Mouse (Mus musculus) urinary bladder, postnatal 4 days (tissue): ENCODE results near the gene Clip2.

Source experiments
- DNase-seq, 2 experiments: peaks; one replicate each; pipeline ENCODE4 v3.0.0; 2021 to 2022; ENCODE audit warnings: low spot score in 2 of 2

Gene Clip2

DNA sequence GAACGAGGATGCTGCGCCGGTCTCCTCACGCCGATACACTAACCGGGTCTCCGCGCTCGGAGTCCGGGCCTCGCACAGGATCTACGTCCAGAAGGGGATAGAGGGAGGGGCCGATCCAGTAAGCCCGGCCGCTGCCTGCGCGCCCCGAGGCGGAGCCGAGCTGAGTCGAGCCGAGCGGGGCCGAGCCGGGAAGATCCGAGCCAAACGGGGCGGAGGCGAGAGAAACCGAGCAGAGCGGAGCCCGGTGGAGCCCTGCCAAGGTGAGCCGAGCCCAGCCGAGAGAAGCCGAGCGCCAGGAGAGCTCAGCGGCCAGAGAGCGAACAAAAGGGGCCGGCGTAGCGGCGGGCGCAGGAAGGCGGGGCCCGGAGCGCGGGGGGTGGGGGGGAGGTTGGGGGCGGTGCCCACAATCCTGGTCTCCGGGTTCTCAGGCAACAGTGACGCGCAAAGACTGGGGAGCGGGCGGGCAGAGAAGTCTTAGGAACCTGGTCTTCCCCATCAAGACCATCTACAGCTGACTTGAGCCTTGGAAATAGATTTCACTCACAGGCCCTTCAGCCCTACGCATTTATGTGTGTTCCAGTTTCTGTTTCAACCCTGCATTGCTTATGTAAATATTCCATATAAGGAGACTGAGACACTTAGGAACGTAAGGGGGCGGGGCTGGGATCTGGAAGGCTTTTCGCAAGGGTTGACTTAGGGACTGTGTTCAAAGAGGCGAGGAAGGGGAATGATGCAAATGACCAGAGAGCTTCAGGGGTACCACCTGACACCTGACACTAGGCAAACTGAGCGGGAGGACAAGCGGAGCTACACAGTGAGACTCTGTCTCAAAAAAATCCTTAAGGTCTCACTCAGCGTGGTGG is at the start of gene Clip2:
Gene Clip2, minus strand, starts transcription at position 325 of the 863 bp plus-strand sequence.
- DNase-seq = peak; percentile 99 to 100

DNA sequence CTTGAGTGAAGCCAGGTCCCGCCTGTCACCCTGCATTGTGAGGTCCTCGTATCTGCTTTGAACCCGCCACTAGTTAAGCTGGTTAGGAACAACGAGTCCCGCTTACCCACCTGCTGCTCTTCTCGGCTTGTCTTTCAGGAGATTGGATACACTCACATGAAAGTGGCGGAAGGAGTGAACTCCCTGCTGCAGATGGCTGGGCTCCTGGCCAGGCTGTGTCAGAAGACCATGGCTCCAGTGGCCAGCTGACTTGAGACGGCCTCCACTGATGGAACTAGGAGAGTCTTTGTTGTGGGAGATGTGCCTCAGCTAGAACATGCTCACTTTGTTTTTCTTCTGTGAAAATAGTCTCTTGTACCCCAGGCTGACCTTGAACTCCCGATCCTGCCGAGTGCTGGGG is 45.5 kb upstream of the Clip2 start:
- no peak for DNase-seq

DNA sequence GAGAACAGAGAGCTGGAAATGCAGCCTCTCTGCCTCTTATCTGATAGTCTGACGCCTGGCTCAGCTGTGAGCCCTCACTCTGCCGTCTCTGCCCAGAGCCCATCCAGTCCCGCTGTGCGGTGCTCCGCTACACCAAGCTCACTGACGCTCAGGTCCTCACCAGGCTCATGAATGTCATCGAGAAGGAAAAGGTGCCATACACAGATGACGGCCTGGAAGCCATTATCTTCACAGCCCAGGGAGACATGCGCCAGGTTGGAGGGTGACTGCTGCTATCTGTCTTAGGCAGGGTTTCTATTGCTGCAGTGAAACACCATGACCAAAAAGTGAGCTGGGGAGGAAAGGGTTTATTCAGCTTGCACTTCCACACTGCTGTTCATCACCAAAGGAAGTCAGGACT is 40.9 kb upstream of the Clip2 start:
- DNase-seq = no peak

DNA sequence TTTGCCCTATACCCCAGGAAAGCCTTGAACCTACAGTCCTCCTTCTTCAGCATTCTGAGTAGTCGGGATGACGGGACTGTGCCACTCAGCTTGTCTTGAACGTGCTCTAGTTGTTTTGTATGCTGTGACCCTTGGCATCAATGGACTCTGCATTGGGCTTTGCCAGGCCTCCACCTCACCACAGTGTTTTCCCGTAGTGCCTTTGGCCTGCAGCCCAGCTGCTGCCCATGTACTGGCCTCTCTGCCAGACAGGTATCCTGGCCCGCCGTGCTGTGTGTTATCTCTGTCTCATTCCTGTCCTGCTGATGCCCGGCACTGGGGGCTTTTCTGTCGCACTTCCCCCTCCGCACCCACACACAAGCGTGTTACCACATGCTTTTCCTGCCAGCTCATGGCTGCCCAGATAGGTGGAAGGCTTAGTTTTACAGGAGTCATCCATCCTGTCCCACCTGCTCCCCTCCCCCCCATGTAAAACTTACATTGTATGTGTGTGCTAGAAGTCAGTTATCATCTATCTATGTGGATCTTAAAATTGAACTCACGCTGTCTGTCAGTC is 39.9 kb upstream of the Clip2 start:
- DNase-seq = no peak

DNA sequence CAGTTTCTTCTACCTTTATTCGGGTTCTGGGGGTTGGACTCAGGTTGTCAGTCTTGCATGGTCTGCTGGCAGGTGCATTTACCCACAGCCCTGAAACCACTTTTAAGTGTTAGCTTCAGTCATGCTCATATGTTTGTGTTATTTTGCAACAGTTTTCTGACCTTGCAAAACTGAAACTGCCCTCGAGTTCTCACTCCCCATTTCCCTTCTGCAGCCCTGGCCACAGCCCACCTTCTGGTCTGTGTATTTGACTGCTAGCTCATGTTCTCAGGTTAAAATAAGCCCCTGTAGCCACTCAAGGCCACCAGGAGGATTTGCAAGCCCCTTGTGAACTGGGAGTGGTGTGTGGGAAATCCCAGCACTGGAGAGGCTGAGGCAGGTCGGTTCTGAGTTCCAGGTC is 37.7 kb upstream of the Clip2 start:
- no peak for DNase-seq

DNA sequence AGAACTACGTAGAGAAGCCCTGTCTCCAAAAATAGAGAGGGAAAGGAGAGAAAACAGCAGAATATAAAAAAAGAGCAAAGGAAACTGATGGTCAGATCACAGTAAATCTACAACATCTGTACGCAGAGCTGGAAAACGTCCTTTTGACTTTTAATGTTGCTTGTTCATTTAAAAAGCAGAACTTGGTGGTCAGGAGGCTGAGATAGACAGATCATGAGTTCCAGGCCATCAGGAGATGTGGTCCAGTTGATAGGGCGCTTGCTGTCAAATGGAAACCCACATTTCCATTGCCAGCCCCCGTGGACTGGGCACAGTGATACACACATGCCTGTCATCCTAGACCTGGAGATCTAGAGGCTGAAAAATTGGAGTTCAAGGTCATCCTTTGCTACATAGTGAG is 32.6 kb upstream of the Clip2 start:
- no peak for DNase-seq

DNA sequence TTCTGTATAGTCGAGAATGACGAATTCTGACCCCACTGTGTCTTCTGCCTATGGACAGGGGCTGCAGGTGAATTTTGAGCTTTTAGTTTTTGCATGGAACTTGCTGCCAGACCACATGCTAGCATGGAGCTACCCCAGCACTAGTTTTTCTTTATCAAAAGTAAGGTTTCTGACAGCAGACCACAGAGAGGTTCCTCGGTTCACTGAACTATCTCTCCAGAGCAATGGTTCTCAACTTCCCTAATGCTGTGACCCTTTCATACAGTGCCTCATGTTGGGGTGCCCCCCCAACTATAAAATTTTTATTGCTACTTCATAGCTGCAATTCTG is 31.6 kb upstream of the Clip2 start:
- no peak for DNase-seq

DNA sequence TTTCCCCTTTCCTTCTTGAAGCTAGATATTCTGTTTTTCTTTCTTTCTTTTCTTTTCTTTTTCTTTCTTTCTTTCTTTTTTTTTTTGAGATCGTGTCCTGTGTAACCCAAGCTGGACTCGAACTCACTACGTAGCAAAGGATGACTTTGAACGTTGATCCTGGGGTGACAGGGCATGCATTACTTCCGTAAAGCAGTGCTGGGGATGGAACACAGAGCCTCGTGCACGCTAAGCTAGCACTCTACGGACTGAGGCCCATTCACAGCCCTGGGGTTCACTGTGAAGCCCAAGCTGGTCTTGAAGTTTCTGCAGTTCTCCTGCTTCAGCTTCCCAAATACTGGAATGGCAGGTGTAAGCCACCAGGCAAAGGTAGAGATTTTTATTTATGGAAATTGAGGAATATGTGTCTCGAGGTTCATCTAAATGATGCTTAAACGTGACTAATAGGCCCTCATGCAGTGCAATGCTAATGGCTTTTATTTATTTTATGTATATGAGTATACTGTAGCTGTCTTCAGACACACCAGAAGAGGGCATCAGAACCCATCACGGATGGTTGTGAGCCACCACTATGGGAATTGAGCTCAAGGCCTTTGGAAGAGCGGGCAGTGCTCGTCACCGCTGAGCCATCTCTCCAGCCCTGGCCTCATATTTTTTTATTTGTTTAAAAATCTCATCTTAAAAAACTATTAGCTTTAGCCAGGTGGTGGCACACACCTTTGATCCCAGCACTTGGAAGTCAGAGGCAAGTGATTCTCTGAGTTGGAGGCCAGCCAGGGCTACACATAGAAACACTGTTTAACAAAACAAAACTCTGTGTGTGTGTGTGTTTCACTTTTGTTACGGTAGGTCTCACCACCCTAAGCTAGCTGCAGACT is 31.0 kb upstream of the Clip2 start:
- no peak for DNase-seq

DNA sequence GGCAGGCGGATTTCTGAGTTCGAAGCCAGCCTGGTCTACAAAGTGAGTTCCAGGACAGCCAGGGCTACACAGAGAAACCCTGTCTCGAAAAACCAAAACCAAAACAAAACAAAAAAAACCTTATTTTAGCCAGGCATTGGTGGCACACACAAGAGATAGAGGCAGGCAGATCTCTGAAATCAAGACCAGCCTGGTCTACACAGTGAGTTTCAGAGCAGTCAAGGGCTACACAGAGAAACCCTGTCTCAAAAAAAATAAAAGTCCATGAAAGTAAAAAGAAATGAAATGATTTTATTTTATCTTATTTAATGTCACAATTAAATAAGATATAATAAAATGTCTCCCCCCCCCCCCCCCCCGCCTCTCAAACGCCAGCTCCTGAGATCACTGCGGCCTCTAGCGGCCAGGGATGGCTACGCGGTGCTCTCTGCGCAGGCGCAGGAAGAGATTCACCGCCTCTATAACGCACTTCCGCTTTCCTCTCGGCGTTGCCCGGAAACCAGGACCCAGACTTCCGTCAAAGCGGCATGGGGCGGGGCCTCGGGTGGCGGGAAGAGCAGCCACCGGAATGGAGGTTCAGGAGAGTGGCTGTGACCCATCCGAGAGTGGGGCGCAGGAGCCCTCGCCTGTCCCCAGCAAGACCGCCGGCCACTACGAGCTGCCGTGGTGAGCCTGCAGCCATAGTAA is 30.1 kb upstream of the Clip2 start:
- peak; percentile 93 to 98 for DNase-seq

DNA sequence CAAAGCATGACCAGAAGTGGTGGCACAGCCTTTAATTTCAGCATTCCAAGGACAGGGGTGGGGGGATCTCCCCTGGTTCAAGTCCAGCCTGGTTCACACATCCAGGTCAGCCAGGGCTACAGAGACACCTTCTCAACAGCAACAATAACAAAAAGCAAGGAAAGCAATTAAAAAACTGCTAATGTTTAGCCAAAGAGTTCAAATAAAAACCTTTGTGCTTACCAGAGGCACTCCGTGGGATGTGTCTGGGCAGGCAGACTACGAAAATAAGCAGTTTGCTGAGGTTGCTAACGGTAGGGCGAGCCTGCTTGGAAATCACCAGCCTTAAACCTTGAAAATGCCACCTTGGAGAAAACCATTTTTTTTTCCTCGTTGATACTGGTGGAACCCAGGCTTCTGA is 28.9 kb upstream of the Clip2 start, which contains the start of gene Rfc2:
Gene Rfc2, plus strand, starts transcription at position 221 of the 400 bp plus-strand sequence.
- DNase-seq = no peak

DNA sequence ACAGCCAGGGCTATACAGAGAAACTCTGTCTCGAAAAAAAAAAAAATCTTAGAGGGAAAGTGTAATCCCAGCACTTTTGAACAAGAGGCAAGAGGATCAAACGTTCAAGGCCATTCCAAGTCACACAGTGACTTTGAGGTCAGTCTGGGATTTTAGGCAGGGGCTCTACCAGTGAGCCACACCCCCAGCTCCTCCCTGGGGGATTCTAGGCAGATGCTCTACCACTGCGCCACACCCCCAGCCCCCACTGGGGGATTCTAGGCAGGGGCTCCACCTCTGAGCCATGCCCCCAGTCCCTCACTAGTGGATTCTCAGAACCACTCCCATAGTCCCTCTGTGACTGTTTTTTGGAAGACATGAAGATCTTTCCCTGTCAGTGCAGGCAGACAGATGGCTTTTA is 26.9 kb upstream of the Clip2 start:
- DNase-seq = no peak

DNA sequence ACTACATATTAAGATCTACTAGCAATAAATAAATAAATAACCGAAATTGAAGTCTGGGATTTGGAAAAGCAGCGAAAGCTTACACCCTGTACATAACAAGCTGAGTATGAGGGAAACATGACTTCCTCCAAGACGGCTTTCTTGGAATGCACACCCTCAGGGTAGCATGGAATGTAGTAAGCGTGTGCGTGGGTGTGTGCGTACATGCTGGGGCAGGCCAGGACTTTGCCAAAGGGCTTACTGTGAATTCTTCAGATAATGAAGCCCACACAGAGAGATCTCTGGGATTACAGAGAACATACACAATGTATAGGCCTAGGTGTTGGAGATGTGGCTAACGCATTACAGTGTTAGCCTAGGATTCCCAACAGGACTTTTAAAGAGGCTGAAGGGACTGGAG is 25.3 kb upstream of the Clip2 start:
- no peak for DNase-seq

DNA sequence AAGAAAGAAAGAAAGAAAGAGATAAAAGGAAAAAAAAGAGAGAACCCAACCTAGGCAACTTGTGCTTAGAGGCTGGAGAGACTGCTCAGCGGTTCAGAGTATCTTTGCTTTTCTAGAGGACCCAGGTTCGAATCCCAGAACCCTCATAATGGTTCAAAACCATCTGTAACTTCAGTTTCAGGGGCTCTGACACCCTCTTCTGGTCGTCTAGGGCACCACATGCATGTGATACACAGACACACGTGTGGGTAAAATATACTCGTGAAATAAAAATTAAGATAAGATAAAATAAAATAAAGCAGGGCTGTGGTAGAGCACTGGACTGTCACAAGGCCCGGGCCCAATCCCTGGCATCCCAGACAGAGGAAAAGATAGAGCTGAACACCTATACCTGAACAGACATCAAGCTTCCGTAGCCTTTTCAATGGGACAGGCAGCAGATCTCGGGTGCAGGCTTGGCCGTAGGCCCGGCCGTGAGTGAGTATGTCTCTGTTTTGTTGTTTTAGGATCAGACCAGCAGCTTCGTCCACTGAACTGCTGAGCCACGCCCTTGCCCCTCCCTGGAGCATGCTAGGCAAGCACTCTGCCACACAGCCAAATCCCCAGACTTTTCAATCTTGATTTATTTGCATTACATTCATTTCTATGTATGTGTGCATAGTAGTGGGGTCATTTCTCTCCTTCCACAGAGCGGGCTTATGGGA is 24.4 kb upstream of the Clip2 start:
- no peak for DNase-seq

DNA sequence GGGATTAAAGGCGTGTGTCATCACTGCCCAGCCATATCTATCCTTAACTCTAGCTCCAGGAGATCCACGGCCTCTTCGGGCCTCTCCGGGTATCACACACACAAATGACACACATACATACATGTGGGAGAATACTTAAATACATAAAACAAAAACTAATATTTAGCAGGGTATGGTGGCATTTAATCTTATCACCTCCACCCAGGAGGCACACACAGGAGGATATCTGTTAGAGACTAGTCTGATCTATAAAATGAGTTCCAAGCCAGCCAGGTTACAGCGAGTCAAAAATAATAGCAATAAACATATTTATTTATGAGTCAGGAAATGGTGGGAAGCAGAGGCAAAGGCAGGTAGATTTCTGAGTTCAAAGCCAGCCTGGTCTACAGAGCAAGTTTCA is 23.6 kb upstream of the Clip2 start:
- DNase-seq = no peak

DNA sequence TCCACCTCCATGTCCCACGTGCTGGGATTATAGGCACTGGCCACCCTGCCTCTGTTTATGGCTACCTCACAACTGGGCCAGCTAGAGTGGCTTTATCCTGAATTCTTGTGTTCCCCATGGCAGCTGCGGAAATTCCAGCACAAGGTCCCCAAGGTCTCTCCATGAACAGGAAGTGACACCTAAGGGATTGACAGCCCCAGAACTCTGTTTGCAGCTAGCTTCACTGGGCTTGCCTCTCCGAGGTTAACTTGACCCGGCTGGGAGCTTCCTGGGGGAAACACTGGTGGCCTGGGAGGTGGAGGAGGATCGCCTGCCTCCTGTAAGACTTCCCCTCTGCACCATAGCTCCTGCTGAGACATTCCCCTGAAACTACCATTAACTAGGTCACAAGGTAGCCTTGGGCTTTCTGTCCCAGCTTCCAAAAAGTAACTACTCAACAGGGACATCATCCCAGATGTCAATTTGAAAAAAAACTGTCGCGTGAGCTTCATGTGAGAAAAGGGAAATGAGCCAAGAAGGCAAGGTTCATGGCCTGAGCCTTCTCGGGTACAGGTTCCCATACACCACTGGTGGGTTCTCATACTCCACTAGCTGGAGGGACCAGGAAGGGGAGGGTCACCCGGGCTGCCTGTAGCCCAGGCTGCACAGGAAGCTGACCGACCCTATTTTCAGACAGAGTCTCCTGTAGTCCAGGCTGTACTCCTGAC is 20.4 kb upstream of the Clip2 start:
- no peak for DNase-seq

DNA sequence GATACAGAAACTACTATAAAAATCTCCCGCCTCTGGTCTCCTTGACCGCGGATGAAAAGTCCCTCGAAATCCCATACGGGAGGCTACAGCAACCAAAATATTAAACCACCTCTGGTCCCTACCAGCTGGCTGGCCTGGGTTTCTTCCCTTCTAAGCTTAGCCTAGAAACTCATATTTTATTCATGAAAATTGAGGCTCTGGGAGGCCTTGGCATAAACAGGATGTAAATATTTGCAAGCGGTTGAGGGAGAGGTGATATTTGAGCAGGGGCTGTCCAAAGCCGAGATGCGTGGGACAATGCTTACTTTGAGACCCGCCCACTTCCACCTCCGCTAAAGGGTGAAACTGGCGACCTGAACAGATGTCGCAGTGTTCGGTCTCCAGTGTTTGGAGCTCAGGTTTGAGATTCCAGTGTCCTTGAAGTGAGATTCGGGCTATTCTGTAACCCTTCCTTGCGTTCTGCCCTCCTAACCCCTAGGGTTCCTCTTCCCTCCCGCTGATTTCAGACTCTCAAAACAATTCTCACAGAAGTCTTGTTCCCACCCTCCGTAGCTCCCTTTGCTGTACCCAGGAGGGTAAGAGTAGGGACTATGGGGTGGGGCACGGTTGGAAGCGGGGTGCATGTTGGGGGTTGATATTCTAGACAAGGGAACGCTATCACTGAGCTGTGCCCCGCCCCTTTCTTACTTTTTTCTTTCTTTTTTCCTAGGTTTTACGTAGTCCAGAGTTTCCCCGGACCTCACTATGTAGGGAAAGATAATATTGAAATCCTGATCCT is 19.7 kb upstream of the Clip2 start:
- no peak for DNase-seq

DNA sequence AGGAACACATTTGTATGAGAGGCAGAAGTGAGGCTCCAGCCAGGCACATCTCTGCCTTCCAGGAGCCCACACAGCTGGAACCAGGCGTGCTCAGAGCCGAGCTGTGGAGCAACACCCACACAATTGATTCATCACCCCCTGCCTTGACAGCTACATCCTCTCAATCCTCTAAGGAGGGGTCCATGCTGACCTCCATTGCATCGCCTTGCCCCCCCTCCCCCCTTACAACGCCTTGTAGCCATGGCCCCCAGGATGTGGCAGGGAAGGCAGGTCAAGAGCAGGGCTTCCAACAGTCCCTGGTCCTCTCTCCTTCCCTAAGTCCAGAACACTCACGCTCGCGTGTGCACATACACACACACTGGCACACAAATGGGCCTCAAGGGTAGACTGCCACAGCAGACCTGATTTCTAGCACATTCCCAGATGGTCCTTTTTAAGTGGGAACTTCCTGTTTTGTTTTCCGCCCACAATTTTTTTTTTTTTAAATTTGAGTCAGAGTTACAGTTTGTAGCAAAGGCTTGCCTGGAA is 16.8 kb upstream of the Clip2 start:
- DNase-seq = no peak

DNA sequence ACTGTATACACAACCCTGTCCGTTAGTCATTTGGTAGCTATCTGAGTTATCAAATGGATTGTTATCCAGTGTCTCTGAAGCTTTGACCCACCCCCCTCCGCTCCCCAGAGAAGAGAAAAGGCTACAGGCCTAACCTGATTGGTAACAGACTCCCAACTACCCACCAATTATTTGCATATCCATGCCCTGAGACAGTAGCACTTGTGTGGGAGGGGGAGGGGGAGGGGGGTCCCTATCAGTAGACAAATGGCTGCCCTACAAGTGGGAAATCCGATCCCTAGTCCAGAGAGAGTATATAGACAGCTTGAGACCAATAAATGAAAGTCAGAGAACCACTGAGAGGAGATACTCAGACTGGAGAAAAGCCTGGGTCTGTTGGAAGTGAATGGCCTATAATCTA is 15.8 kb upstream of the Clip2 start:
- DNase-seq = no peak

DNA sequence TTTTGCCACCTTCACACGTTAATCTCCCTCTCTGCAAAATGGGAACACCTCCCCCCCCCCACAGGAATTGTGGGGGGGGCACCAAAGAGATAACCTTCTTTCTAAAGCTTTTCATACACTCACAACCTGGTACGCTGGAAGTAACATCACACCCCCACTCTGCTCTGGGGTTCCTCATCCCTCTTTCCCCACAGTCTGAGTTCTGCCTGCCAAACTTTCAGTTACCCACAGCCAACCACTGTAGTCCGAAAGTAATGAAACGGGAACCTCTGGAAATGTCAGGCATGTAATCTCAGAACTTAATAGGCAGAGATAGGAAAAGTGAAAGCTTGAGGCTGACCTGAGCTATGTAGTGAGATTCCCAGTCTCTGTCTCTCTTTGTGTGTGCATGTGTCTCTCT is 15.2 kb upstream of the Clip2 start:
- no peak for DNase-seq

DNA sequence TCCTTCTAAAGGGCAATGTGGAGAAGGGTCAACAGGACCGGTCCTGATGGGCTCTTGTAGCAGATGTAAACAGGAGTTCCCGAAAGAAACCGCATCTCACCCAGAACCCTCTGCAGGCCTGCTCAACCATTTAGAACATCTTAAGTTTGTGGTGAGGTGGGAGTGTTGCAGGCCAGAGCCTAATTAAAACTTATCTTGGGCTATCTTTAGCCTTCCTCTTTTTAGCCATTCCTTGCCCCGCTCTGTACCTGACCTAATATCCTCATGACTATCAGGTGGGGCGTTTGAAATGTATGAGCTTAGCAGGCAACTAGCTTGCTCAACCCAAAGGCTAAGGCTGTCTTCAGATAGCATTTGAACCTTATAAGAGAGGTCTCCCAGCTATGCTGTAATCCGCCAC is 13.5 kb upstream of the Clip2 start:
- DNase-seq = no peak
